Mouse (Mus musculus) intestine, embryonic 14.5 days (tissue): ENCODE data around the gene Iqsec1. TPM values are rescaled to one million over a fixed set of nuclear protein-coding genes. Genes with fewer than 3 reads are reported as not detected.

Experiments used
- ATAC-seq: fragments of 200-750 bp; cut with Nextera tagmentation; replicated peaks from 2 replicates; pipeline ENCODE4 v1.8.0; 2017; ENCODE audit warnings: low read depth, moderate number of reproducible peaks, moderate TSS enrichment, moderate library complexity; ENCODE audit not compliant: low FRiP score, low TSS enrichment
- DNase-seq: peaks from one replicate; pipeline ENCODE4 v3.0.0-alpha.2; 2018; ENCODE audit warnings: low spot score
- H3K27ac ChIP-seq: fragments of 300-500 bp; sonication (generic); 2 replicates; pipeline ENCODE4 v1.5.1; 2014; ENCODE audit warnings: low read depth, mild to moderate bottlenecking, control low read depth
- H3K27me3 ChIP-seq: fragments of 300-500 bp; sonication (generic); replicated peaks from 2 replicates; pipeline ENCODE4 v1.6.1; 2014; ENCODE audit warnings: low read length, control low read depth; ENCODE audit not compliant: control insufficient read depth, insufficient read depth
- H3K36me3 ChIP-seq: fragments of 300-500 bp; sonication (generic); 2 replicates; pipeline ENCODE4 v1.6.1; 2014; ENCODE audit warnings: low read length, control low read depth; ENCODE audit not compliant: control insufficient read depth, insufficient read depth
- H3K4me1 ChIP-seq: fragments of 300-500 bp; sonication (generic); replicated peaks from 2 replicates; pipeline ENCODE4 v1.6.1; 2014; ENCODE audit warnings: low read length, control low read depth, mixed read lengths; ENCODE audit not compliant: control insufficient read depth, insufficient read depth
- H3K4me2 ChIP-seq: fragments of 300-500 bp; sonication (generic); 2 replicates; pipeline ENCODE4 v1.6.1; 2014; ENCODE audit warnings: low read length
- H3K4me3 ChIP-seq: fragments of 300-500 bp; sonication (generic); 2 replicates; pipeline ENCODE4 v1.5.1; 2014; ENCODE audit warnings: low read depth, low read length, control low read depth, mixed read lengths
- H3K9ac ChIP-seq: fragments of 300-500 bp; sonication (generic); 2 replicates; pipeline ENCODE4 v1.6.1; 2014; ENCODE audit warnings: mild to moderate bottlenecking, low read length
- H3K9me3 ChIP-seq: fragments of 300-500 bp; sonication (generic); 2 replicates; pipeline ENCODE4 v1.6.1; 2016; ENCODE audit warnings: low read length, control low read depth; ENCODE audit not compliant: control insufficient read depth
- WGBS: fragments of 180-500 bp; shearing (Covaris S2); extraction: QIAGEN DNeasy Blood & Tissue Kit; methylation state at CpG from one replicate; pipeline ENCODE4 v1.1.7; 2014; 5-methylcytosine and 5-hydroxymethylcytosine counted together
- polyA plus RNA-seq: library from polyadenylated mRNA; unstranded; fragments of >200 nt; fragmentation: Nextera tagmentation; extraction: Ambion mirVana; gene quantifications from 2 replicates; pipeline ENCODE4 v1.2.1, GENCODE M21; 2014

The Iqsec1 gene
- polyA plus RNA-seq, 1 experiment from 2014 or later = 13.0 TPM

DNA sequence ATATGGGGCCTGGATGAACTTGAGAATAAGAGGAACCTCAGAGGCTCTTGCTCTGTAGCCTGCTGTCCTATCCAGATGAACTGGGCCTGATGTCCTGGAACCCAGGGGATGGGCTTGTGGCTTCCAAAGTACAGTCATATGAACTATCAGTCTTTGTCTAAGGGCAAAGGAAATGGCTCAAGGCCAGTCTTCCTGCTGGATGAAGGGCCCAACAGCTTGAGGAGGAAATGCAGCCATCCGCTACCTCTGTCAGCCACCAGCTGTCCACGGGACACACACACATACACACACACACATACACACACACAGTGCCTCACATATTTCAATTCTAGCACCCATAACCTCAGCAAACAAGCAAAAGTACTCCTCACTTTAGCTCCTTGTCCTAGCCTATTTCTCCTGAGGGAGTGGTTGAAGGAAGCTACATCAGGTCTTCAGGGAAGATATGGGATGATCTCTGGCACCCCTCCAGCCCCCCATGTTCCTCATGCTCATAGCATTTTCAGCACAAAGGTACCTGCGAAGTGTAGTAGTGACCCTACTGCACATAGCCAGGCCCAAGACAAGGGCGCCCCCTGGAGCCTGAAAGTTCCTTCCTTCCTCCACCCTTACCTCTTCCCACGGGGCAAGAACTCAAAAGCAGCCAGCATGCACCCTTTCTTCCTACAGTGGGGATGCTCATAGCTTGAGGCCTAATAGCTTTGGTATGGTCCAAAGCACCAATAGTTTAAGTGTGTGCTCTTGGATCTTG, 267.3 kb downstream of the Iqsec1 start:
- peaks cover 16% of the 10 kb centered on the region for H3K4me1 ChIP-seq
- 56% methylated on average over 5 of the region's 5 CpGs for WGBS
- H3K27ac ChIP-seq = no peak overlapping the region
- H3K9me3 ChIP-seq = no peaks in the 10 kb centered on the region
- H3K36me3 ChIP-seq = no peaks in the 10 kb centered on the region
- no peak overlapping the region for H3K9ac ChIP-seq
- H3K27me3 ChIP-seq = no peaks in the 10 kb centered on the region
- DNase-seq = no peak
- no peak overlapping the region for H3K4me3 ChIP-seq
- no peak overlapping the region for H3K4me2 ChIP-seq
- no peak for ATAC-seq

DNA sequence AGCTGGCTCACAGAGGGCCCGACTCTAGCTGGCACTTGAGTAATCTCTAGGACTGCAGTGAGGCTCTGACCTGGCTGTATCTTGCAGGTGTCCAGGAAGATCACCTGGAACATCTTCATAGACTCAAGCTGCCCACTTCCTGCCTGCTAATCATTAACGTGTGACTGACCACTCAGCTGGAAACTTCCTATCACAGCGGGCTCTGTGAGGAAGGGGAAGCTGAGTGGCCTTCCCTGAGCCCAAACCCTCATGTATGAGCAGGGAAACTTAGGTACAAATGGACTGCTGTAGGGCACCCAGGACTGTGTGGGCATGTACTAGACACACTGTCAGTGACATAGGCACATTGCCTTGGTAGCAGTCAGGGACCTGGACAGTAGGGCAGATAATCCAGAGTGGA, 268.3 kb downstream of the Iqsec1 start:
- H3K27me3 ChIP-seq = no peaks in the 10 kb centered on the region
- no peak overlapping the region for H3K4me3 ChIP-seq
- 69% methylated on average over 3 of the region's 3 CpGs for WGBS
- peaks cover 21% of the 10 kb centered on the region for H3K4me1 ChIP-seq
- no peak overlapping the region for H3K9ac ChIP-seq
- no peaks in the 10 kb centered on the region for H3K36me3 ChIP-seq
- no peak overlapping the region for H3K4me2 ChIP-seq
- no peak overlapping the region for H3K27ac ChIP-seq
- DNase-seq (no peak), ATAC-seq (no peak)
- H3K9me3 ChIP-seq = no peaks in the 10 kb centered on the region

DNA sequence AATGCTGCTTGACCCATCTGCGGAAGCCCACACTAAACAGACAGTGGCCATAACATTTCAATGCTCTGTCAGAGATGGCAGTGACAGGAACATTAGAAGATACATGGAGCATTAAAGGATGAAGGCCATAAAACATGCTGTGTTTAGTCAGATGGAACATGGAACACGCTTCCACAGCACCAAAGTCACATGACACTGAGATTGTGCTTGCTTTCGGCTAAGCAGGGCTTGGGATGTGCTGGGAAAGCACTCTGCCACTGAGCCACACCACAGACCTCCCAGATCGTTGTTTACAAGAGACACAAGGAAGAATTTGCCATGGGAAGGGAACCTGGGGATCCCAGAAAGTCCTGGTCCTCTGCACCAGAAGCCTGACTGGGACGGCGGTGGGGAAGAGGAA, 269.1 kb downstream of the Iqsec1 start:
- 62% methylated on average over 6 of the region's 6 CpGs for WGBS
- H3K36me3 ChIP-seq = no peaks in the 10 kb centered on the region
- H3K27me3 ChIP-seq = no peaks in the 10 kb centered on the region
- DNase-seq (no peak), ATAC-seq (no peak)
- H3K4me2 ChIP-seq = no peak overlapping the region
- H3K4me3 ChIP-seq = no peak overlapping the region
- H3K9ac ChIP-seq = no peak overlapping the region
- H3K4me1 ChIP-seq = peaks cover 25% of the 10 kb centered on the region
- H3K27ac ChIP-seq = no peak overlapping the region
- no peaks in the 10 kb centered on the region for H3K9me3 ChIP-seq

DNA sequence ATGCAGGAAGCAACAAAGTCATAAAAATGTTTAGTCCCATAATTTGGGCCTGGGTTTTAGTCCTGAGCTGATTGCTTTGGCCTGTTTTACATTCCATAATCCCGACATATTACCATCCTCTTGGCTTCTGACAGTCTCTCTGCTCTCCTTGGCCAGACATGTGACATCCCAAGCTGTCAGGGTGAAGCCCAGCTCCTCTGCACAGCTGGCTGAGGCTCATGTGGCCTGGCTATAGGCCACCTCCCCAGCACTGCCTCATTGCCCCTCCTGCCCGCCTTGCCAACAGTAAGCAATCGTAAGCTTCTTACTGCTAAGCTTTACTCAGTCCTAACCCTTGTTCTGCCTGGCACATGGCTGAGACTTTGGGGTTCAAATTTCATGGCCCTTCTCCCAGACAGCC, 270.0 kb downstream of the Iqsec1 start:
- DNase-seq (no peak), ATAC-seq (no peak)
- no peaks in the 10 kb centered on the region for H3K36me3 ChIP-seq
- peaks cover 32% of the 10 kb centered on the region for H3K4me1 ChIP-seq
- H3K4me2 ChIP-seq = no peak overlapping the region
- no peak overlapping the region for H3K27ac ChIP-seq
- no peak overlapping the region for H3K9ac ChIP-seq
- no peaks in the 10 kb centered on the region for H3K9me3 ChIP-seq
- H3K4me3 ChIP-seq = no peak overlapping the region
- WGBS = 74% methylated on average over 3 of the region's 3 CpGs
- H3K27me3 ChIP-seq = no peaks in the 10 kb centered on the region

DNA sequence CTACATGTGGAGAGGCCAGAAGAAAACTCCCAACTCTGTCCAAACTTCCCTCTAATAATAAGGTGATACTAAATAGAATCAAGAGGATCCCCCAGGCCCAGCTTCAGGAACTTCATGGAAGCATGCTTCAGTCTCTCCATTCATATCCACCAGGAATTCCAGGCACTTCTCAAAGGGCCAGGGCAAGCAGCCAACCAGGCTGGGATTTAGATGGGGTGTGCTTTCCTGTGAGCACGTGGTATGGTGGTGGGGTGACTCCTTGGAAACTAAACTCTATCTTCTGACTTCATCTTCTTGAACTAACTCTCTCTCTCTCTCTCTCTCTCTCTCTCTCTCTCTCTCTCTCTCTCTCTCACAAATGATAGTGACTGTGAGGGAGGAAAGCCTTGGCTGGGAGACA, 270.8 kb downstream of the Iqsec1 start:
- Histone ChIP-seq H3K36me3 (no peaks in the 10 kb centered on the region), H3K4me2 (no peak overlapping the region), H3K9ac (no peak overlapping the region), H3K27me3 (no peaks in the 10 kb centered on the region), H3K27ac (no peak overlapping the region), H3K9me3 (no peaks in the 10 kb centered on the region), H3K4me3 (no peak overlapping the region), H3K4me1 (peaks cover 40% of the 10 kb centered on the region)
- DNase-seq (no peak), ATAC-seq (no peak)
- 36% methylated on average over 1 of the region's 1 CpGs for WGBS

DNA sequence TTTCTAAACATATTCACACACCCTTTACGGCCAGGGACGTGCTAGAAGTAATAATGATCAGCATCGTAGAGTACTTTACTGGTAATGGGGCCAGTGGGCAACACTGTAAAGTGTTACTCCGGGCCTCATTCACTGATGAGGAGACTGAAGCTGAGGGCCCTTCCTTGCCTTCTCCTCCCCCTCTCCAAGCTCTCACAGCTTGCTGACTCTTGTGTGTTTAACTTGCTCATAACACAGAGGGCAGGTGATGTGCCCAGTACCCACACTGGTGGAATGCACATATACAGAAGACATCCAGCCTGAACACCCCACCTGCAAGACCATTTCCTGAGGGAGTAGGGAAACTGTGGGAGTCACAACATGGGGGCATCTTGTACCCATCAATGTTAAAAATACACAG, 271.6 kb downstream of the Iqsec1 start:
- WGBS = 46% methylated on average over 4 of the region's 4 CpGs
- Histone ChIP-seq H3K9ac (no peak overlapping the region), H3K4me1 (peaks cover 47% of the 10 kb centered on the region), H3K27me3 (no peaks in the 10 kb centered on the region), H3K9me3 (no peaks in the 10 kb centered on the region), H3K4me3 (peak overlapping the region; percentile 76), H3K36me3 (no peaks in the 10 kb centered on the region), H3K4me2 (peak overlapping the region; percentile 85), H3K27ac (peak overlapping the region; percentile 77; the same call in 1 of the 2 replicates)
- ATAC-seq (peak; percentile 1; the same call in 1 of the 2 replicates), DNase-seq (no peak)

DNA sequence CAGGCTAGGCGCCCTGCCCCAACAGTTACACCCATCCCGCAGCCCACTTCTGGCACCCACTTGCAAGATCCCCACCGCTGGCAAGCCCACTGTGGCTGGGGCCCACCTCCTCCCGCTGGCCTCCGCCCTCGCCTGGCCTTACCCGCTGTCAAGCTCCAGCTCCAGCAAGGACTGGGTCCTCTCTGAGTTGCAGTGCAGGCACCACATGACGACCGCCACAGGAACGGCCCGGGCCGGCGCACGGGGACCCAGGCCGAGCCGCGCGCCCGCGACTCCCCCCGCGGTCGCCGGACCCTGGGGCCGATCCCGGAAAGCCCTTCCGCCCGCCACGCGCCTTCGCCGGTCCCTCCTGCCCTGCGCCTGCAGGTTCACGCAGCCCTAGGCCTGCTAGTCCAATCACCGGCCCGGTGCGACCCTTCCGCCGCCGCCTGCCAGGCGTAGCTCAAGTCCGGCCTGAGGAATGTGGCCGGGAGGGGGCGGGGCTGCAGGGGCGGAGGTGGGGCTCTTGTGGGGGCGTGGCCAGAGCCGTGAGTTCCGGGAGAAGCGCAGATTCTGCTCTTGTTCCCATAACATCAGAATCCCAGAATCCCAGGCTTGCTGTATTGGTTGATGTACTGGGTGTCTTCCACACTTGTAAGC, 272.3 kb downstream of the Iqsec1 start:
- DNase-seq (peak; percentile 90), ATAC-seq (peak; percentile 83)
- under 1% methylated on average over 49 of the region's 49 CpGs for WGBS
- Histone ChIP-seq H3K27me3 (no peaks in the 10 kb centered on the region), H3K4me3 (peak overlapping the region; percentile 76), H3K36me3 (no peaks in the 10 kb centered on the region), H3K4me1 (peaks cover 53% of the 10 kb centered on the region), H3K4me2 (peak overlapping the region; percentile 85), H3K9ac (peak overlapping the region; percentile 80), H3K9me3 (no peaks in the 10 kb centered on the region), H3K27ac (peak overlapping the region; percentile 77)

DNA sequence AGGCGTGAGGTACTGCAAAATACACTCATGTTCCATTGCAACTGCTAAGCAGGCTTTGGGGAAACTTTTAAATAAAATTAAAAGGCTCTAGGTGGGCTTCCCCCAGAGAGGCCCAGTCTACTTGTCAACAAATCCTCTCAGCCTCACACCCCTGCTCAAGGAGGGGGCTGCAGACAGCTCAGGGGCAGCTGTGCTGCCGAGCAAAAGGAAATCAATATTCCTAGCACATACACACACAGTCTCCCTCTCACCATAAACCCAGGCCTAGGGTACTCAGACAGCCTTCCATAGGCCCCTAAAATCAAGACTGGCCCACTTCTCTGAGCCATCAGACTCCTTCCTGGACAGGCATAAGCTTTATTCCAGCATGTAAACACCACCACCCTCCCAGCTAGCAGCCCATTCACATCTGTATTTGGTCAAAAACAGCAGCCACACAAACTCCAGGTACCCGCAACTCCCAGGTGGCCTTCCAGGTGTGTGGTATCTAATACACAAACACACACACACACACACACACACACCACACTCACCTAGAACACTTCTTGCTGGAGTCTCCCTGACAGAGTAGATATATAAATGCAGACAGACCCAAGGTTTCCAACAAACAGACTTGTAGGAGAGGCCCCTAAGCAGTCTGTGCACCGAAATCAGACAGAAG, 273.1 kb downstream of the Iqsec1 start:
- peak overlapping the region; percentile 76 for H3K4me3 ChIP-seq
- no peaks in the 10 kb centered on the region for H3K27me3 ChIP-seq
- H3K4me1 ChIP-seq = peaks cover 53% of the 10 kb centered on the region
- peak overlapping the region; percentile 80 for H3K9ac ChIP-seq
- H3K4me2 ChIP-seq = peak overlapping the region; percentile 85
- H3K9me3 ChIP-seq = no peaks in the 10 kb centered on the region
- WGBS = 39% methylated on average over 4 of the region's 4 CpGs
- peak overlapping the region; percentile 77; the same call in 1 of the 2 replicates for H3K27ac ChIP-seq
- 0 out of 2 replicates have a peak, but pooled peaks have one; percentile 1 for ATAC-seq
- DNase-seq = no peak
- H3K36me3 ChIP-seq = no peaks in the 10 kb centered on the region
